Mouse (Mus musculus) adrenal gland, postnatal 10 days (tissue): Measurements from ENCODE around the gene H1f0. TPM values are rescaled to one million over a fixed set of nuclear protein-coding genes. Genes with fewer than 3 reads are reported as not detected.

ENCODE experiments used
- DNase-seq: peaks from one replicate; pipeline ENCODE4 v3.0.0; 2021; ENCODE audit warnings: mixed read lengths
- total RNA-seq, 2 experiments: library from RNA; stranded (reverse); gene quantifications; 2 replicates each; pipeline ENCODE4 v1.2.3; 2021

H1f0 gene
- total RNA-seq, 2 experiments from 2014 or later = 195 to 222 TPM

DNA sequence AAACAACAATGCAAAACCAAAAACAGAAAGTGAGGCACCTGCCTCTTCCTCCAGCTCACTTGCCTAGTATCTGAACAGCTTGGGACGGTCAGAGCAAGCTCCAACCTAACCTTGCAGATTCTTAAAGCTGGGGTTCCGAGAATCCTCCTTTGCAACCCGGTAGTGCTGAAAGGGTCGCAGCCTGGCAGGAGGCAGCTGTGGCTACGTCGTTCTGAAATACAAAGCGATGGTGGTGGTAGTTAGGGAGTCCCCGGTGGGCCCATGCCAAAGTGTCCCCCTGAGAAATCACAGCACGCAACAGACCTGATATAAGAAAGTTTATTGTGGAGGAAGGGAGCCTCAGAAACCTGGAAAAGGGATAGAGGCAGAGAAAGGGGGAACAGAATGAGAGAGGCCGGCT lies 10.1 kb downstream of the H1f0 start:
- DNase-seq = no peak

DNA sequence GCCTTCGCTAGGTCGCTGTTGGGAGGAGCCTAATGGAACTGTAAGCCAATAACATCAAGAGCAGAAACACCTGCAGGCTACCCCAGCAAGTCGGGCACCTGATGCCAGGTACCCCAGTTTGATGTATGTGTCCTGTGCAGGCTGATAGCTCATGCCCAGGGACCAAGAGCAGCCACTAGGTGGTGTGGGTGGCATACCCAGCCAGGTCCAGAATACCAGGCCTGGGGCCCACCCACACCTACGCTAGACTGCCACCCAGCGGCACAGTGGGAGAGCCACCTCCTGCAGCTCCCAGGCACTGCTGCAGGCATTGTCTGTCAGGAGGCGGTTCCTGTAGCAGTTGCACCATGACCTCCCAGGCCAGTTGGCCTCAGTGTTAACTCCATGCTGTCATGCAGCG lies 10.6 kb downstream of the H1f0 start:
- peak; percentile 91 for DNase-seq

DNA sequence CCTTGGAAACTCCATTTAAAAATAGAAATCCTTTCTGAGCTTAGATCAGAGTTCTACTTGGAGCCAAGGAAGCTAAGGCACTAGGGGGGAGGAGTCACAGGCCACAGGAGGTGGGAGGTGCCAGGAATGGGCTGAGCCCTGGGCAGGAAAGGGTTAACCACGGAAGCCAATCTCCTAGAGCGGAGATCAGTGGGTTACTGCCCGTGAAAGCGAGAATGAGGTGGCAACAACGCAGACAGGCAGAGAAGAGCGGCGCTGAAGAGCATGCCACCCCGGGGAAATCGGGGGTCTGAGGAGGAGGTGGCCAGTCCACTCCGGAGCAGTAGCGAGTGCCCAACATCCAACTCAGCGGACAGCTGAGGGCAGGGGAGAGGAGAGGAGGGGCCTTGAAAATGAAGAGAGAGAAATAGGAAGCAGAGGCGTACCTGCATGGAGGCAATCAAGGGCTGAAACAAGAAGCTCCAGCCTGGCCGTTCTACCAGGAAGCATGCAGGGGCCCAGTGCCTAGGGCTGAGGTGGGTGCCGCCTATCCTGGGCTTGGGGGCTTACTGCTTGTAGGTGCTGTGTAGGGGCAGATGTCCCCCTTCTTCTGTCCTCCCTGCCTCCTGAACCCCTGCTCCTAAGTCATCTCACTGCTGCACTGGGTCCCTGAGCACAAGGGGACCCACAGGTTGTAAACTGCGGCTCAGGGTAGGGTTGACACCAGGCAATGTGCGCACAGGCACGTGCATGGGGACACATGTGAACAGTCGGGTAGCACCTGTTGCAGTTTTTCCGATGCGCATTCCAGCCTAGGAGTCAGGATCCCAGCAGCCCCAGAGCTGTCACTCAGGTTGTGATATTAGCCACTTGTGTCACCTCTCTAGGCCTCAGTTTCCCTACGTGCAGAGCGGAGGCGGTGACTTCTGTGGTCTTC lies 12.5 kb downstream of the H1f0 start:
- peak; percentile 37 for DNase-seq

DNA sequence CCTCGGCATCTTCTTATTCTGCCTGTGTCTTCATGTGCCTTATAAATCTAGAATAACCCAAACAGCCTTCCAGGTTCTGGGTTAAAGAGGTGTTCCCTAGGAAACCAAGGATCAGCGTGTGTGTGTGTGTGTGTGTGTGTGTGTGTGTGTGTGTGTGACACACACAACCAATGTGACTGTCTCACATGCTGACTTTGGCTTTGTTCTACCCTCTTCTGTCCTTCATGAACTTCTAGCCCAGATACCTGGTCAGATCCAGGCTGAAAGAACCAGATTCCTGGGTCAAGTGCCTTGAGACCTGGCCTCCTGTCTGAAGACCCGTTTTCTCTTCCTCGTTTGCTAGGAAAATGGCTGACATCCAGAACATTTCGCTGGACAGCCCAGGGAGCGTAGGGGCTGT lies 13.3 kb downstream of the H1f0 start, which contains the start of gene Galr3:
Gene Galr3 (plus strand): TSS at position 301 of the 400 bp plus-strand sequence.
- no peak for DNase-seq

DNA sequence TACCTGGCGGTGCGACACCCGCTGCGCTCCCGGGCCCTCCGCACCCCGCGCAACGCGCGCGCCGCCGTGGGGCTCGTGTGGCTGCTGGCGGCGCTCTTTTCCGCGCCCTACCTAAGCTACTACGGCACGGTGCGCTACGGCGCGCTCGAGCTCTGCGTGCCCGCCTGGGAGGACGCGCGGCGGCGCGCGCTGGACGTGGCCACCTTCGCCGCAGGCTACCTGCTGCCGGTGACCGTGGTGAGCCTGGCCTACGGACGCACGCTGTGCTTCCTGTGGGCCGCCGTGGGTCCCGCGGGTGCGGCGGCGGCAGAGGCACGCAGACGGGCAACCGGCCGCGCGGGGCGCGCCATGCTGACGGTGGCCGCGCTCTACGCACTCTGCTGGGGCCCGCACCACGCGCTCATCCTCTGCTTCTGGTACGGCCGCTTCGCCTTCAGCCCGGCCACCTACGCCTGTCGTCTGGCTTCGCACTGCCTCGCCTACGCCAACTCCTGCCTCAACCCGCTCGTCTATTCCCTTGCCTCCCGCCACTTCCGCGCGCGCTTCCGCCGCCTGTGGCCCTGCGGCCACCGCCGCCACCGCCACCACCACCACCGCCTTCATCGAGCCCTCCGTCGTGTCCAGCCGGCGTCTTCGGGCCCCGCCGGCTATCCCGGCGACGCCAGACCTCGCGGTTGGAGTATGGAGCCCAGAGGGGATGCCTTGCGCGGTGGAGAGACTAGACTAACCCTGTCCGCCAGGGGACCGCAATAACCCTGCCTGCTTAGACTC lies 14.7 kb downstream of the H1f0 start:
- DNase-seq = peak; percentile 37

DNA sequence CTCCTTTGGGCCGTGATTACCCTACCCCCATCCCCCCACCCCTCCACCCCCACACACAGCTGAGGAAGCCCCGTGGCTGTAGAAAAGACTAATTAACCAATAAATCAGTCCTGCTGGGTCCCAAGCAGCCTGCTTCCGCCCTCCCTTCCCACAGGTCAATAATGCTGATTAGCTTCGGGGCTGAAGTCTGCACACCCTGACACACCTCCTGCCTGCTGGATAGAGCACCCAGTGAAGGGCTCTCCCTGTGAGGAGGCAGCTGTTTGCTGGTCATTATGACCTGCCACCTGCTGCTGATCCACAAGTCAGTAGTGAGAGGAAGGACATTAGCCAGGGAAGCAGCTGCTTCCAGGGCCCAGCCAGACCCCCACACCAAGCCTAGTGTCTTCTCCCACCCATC lies 16.6 kb downstream of the H1f0 start:
- DNase-seq = no peak

DNA sequence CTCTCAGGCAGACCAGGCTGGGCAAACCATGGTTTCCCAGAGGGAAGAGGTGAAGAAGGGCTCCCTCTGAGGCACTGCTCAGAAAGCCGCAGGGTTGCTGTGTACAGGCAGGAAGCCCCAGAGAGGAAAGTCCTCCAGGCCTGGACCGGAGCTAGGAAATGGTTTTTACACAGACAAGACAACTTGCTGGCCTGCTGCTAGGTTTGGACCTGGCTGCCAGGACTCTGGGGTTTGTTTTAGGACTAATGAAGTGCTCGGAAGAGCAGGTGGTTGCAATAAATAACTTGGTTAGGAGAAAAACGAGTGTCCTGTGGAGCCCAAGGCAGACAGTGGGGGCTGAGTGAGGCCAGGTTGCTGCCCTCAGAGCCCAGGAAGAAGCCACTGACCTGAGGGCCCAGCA lies 19.9 kb downstream of the H1f0 start:
- DNase-seq = no peak

DNA sequence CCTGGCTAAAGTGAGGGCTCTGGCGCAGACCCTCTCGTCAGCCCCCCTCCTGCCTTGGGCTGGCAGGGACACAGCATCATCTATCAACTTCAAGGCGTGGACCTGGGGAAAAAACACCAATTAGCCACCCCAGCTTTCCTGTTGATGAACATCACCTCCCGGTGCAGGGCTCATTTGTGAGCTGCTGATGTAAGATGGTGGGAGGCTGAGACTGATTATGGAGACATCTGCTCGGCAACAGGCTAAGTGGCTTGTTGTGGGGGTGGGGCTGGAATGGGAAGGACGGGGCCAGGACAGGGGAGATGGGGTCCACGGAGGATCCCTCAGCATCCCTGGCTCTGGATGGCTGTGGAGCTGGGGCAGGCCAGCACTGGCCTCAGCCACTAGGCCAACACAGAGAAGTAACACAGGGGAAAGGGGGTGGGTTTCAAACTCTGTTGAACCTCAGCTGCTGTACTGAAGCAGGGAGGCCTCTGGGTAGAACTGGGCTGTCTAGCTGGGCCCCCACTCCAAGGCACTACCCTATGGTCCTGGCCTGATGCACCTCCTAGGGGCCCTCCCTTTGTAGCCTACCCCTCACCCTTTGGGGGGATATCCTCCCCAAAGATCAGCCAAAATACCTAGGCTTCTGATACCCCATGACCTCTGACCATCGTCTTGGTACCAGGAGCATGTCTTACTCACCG lies 22.1 kb downstream of the H1f0 start:
- DNase-seq = no peak

DNA sequence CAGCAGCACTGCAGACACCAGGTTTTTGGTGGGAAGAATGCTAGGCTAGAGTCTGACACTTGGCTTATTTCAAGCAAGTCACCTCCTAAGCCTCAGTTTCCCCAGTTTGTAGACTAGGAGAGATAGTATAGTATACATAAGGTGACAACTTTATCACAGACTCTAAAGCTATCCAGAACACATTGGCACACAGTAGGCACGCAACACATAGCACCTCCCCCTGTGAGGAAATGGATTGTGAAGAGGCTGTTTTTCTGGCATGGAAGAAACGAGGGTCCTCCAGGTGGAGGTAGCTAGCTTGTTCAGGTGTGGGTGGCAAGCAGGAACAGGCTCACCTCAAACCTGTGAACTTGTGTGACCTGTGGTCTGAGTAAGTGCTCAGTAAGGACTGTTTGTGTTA lies 22.7 kb downstream of the H1f0 start:
- DNase-seq = no peak

DNA sequence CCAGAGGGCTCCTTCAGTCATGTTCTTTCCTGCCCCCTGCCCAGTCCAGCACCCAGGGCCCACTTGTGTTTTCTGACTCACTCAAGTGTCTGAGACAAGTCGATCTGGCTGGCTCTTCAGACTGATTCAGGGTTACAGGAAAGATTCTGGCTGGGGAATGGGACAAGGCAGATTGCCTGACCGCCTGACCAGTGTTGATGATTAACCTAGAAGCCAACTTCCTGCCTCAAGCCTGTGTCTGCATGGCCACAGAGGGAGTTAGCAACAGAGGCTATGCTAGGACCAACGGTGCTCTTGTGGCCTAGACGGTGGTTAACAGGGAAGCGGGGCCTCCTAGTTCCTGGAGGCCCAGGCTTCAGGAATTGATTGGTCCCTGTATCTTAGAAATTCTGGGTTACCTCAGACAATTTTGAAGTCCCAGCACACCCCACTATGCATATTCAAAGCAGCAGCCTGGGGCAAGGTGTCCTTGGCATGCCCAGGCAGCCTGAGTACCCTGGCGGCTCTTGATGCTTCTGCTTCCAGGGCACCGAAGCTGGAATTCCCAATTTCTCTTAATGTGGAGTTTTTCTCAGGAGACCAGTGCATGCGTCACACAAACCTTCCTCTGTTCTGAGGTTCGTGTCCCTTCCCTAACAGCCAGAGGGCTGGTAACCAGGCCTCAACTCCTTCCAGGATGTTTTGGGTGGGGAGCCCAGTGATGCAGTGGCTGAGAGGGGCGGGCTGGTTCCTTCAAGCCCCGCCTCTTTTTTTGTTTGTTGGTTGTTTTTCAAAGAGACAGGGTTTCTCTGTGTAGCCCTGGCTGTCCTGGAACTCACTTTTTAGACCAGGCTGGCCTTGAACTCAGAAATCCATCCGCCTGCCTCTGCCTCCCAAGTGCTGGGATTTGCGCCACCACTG lies 23.5 kb downstream of the H1f0 start:
- DNase-seq = no peak

DNA sequence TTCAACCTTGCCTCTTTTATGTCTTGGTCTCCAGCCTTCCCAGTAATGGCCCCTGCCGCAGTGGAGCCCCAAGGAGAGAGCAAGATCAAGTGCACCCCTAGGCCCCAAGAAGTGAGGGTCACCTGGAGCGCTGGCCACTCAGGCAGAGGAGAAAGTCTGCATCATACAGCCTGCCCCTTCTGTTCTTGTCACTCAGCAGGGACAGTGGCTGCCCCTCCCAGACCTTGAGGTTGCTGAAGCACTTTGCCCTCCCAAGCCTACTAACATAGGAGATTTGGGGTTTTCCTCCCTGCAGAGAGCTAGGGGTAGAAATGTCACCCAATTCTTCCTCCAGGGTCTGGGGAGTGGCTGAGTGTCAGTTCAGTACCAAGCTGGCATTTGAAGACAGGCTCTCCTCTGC lies 24.1 kb downstream of the H1f0 start:
- DNase-seq = no peak

DNA sequence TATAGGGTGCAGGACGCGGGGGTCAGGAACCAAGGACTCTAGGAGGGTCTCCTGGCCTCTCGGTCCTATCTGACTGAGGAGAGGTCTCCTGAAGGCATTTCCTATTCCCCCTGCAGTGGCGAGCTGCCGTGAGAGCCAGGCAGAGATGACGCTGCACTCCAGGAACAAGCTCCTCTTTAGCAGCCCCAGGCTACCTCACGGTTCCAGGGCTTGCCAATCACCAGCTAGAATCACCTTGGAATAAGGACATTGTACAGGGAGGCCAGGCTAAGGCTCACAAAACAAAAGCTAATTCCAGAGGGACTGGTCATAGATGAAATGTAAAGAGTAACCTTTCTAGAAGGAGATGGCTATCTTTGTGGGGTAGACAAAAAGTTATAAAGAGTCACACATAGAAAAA lies 28.4 kb downstream of the H1f0 start:
- no peak for DNase-seq

DNA sequence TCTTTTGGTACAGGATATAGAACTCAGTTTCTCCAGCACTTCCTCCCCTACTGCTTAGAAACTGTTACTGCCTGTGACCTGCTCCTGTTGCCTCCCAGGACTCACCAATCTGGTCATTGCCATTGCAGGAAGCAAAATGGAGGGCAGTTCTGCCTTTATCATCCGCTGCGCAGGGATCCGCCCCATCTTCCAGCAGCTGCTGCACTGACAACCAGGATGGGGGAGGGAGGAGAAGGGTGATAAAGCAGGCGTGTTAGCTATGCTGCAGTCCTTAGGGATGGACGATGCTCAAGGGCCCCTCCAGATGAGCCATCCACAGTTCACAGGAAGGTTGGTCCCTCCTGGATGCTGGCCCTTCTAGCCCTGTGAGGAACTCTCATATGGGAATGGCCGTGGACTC lies 29.6 kb downstream of the H1f0 start:
- no peak for DNase-seq

DNA sequence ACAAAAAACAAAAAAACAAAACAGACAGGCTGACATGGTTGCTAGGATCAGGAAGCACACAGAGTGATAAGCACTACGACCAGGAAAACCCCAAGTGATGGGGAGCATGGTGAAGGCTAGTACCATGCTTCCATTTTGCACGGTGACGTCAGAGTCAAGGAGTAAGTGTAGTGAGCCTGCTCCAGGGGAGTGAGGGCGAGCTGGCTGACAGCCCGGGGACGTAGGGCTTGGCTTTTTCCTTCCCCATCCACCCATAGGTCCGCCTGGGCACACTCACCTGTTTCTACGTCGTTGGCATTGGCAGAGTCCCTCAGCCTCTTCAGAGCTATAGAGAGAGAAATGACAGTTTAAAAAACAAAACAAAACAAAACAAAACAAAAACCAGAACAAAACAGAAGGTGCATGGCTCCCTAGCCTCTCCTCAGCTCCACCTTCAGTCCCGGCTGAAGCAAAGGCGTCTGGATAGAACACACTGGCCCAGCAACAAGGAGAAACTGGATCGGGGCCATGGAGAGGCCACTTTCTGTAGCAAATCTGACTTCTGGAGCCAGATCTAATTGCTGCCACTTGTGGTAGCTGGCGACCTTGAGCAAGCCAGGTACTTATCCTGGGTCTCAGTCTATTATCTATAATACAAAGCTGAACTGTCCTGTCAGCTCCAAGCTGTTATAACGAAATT lies 32.8 kb downstream of the H1f0 start:
- no peak for DNase-seq

DNA sequence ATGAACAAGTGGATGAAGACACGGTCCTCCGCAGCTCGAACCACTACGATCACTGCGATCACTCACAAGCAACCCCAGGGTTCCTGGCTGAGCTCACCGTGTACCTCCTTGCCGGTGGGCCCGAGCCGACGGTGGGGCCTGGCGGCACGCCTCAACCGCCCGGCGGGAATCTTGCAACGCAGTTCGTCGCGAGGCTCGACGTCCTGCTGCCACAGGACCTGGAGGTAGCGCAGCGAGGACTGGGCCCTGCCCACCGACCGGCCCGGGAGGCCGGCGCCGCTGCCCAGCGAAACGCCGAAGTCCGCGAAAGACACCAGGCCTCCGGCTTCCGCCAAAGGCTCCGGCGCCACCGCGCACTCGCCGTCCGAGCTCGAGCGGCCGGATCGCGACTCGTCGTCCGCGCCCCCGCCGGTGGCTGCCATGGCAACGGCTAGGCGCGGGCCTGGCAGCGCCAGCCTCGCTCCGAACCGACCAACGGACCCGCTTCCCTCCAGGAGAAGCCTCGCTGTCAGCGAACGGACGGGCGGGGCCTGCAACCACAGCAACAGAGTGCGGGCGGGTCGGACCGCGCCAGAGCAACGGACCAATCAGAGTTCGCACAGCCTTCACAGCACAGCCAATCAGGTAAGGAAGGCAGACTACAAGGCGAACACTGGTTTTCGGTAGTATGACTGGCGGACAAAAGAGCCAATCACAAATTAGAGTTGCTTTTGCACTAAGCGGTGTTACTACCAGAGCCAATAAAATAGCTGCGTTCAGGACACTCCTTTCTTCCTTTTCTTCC lies 34.3 kb downstream of the H1f0 start, which contains the start of gene Ankrd54:
Gene Ankrd54 (minus strand): TSS at position 518 of the 784 bp plus-strand sequence.
- peak; percentile 98 for DNase-seq

DNA sequence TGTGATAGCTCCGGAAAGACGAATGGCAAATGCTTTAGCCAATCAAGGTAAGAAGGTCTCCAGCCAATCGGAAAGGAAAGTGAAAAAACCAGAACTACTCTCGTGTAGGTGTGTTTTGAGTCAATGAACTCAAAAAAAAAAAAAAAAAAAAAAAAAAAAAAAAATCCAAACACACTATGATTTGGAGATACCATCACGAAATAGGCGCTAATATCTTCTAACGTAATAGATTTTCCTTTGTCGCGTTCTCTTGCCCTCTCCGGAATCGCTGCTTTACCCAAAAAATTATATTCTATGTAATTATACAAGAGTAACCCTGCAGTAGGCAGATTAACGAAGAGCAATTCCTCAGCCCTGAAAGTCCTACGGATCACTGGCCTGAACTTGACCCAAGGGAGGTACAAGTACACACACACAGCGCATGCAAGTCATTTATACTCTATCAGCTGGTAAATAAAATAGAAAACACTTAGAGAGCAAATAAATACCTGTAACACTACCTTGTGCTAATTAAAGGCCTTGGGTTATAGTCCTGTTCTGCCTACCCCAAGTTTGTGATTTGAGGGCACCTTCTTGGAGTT lies 35.0 kb downstream of the H1f0 start:
- DNase-seq = no peak

DNA sequence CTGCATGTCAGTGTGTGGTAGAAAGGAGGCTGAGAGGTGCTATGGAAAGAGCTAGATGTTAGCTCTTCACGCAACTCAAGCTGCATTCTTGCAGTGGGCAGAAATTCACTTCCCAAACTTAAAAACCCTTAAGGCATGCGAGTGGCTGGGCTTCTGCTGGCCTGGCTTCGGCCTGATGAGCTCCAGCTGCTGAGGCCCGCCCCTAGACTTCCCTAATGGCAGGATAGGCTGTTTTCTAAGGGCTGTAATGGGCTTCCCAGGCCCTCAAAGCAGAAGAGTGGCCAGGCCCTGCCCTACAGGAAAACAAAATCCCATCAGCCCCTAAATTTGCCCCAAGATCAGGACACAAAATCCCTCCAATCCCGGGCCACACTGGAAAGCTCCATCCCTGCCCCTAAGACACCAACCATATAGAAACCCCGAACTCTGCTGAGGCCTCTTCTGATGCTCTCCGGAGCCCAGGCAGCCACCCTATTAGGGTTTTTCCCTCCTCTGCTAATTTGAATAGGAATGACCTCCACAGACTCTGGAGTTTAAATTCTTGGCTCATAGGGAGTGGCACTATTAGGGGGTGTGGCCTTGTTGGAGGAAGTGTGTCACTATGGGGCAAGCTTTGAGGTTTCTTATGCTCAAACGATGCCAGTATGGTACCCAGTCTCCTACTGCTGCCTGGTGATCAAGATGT lies 37.0 kb downstream of the H1f0 start:
- DNase-seq = no peak

DNA sequence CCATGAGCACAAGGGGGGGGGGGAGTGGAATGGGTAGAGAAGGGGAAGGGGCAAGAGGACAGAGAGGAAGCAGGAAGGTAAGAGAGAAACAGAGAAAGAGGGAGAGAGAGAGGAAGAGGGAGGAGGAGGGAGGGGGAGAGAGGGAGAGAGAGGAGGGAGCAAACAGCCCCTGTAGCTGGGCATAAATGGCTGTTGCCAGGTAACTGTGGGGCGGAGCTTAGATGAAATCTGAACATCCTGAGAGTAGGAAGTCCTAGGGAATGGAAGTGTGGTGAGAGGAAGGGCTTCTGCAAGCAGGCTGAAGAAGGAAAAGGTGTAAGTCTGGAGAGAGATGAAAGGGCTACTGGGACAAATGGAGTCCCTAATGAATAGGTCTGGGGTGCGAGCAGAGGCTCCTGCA lies 38.0 kb downstream of the H1f0 start:
- DNase-seq = no peak

DNA sequence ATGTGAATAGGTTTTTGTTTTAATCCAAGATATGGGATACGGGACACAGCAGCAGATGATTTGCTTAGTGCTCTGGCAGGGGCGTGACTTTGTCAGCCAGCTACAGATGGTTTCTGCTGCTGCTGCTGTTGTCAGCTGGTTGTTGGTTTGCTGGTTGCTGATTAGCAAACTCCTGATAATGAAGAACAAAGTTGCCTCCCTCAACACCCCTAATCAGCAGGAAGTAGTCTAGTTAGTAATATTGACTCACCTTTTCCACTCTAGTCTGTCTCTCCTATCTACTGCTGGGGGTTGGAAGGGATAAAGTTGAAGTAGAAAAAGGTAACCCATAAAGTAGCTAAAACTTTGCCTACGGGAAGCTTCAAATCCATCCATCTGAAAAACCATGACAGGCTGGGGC lies 39.4 kb downstream of the H1f0 start:
- no peak for DNase-seq
